Mouse (Mus musculus) myocyte (in vitro differentiated cells): ENCODE results near the gene Ank2. TPM values are rescaled to one million over a fixed set of nuclear protein-coding genes. Genes with fewer than 3 reads are reported as not detected.

Experiments used
- H3K27me3 ChIP-seq: one replicate; pipeline ENCODE4 v1.6.1; 2011; ENCODE audit not compliant: control insufficient read depth, insufficient read depth, insufficient read length
- H3K36me3 ChIP-seq: one replicate; pipeline ENCODE4 v1.6.1; 2011; ENCODE audit not compliant: control insufficient read depth, insufficient read depth
- H3K4me2 ChIP-seq: one replicate; pipeline ENCODE4 v1.6.1; 2011; ENCODE audit warnings: low read depth, control low read depth
- H3K4me3 ChIP-seq: one replicate; pipeline ENCODE4 v1.5.1; 2011; ENCODE audit warnings: mild to moderate bottlenecking, control low read depth, moderate library complexity
- H3K79me2 ChIP-seq: one replicate; pipeline ENCODE4 v1.6.1; 2011; ENCODE audit not compliant: control insufficient read depth, insufficient read depth
- H3ac ChIP-seq: one replicate; pipeline ENCODE4 v1.6.1; 2011; ENCODE audit not compliant: control insufficient read depth, insufficient read length
- CEBPB ChIP-seq: IDR thresholded peaks from 2 replicates; pipeline ENCODE4 v1.6.1; 2011; ENCODE audit warnings: mild to moderate bottlenecking, moderate library complexity; ENCODE audit not compliant: poor library complexity, insufficient read depth, severe bottlenecking
- E2F4 ChIP-seq: IDR thresholded peaks from one replicate; pipeline ENCODE4 v1.6.1; 2011; ENCODE audit warnings: mild to moderate bottlenecking, control low read depth, moderate library complexity; ENCODE audit not compliant: insufficient read depth
- MAX ChIP-seq: IDR thresholded peaks from one replicate; pipeline ENCODE4 v1.6.1; 2011; ENCODE audit warnings: low read depth, mild to moderate bottlenecking, control low read depth
- MYOD1 ChIP-seq, 3 experiments: IDR thresholded peaks; one replicate each; pipeline ENCODE4 v1.6.1; 2011; ENCODE audit warnings: control low read depth in 2 of 3, low read depth in 2 of 3, mild to moderate bottlenecking in 2 of 3, moderate library complexity in 1 of 3; ENCODE audit not compliant: insufficient read length in 2 of 3, control insufficient read depth in 1 of 3
- MYOG ChIP-seq, 3 experiments: IDR thresholded peaks; one replicate each; pipeline ENCODE4 v1.6.1; 2011; ENCODE audit warnings: control low read depth in 2 of 3, low read depth in 2 of 3, mild to moderate bottlenecking in 2 of 3; ENCODE audit not compliant: insufficient read length in 2 of 3, control insufficient read depth in 1 of 3, insufficient read depth in 1 of 3
- POLR2A ChIP-seq: IDR thresholded peaks from one replicate; pipeline ENCODE4 v1.6.1; 2011; ENCODE audit warnings: low read depth, mild to moderate bottlenecking, control low read depth, moderate library complexity; ENCODE audit not compliant: insufficient read length
- POLR2AphosphoS2 ChIP-seq: IDR thresholded peaks from one replicate; pipeline ENCODE4 v1.6.1; 2011; ENCODE audit warnings: low read depth, control low read depth; ENCODE audit not compliant: insufficient read length
- REST ChIP-seq: IDR thresholded peaks from one replicate; pipeline ENCODE4 v1.6.1; 2011; ENCODE audit warnings: mild to moderate bottlenecking, control low read depth, moderate library complexity; ENCODE audit not compliant: insufficient read depth, insufficient read length
- SRF ChIP-seq: IDR thresholded peaks from one replicate; pipeline ENCODE4 v1.6.1; 2011; ENCODE audit warnings: low read depth; ENCODE audit not compliant: control insufficient read depth, insufficient read length
- TCF12 ChIP-seq: IDR thresholded peaks from one replicate; pipeline ENCODE4 v1.6.1; 2011; ENCODE audit warnings: mild to moderate bottlenecking, control low read depth; ENCODE audit not compliant: poor library complexity, insufficient read depth, severe bottlenecking
- TCF3 ChIP-seq: IDR thresholded peaks from one replicate; pipeline ENCODE4 v1.6.1; 2011; ENCODE audit warnings: low read depth, control low read depth; ENCODE audit not compliant: insufficient read length
- USF1 ChIP-seq: IDR thresholded peaks from one replicate; pipeline ENCODE4 v1.6.1; 2011; ENCODE audit warnings: low read depth, mild to moderate bottlenecking, control low read depth, moderate library complexity
- polyA plus RNA-seq: library from polyadenylated mRNA; unstranded; fragments of >200 nt; fragmentation: generic; extraction: Trizol; gene quantifications from one replicate; pipeline ENCODE4 v1.2.1, GENCODE M21; 2012; ENCODE audit warnings: missing spikeins

Gene Ank2
- polyA plus RNA-seq, 1 experiment, result 20.2 TPM

DNA sequence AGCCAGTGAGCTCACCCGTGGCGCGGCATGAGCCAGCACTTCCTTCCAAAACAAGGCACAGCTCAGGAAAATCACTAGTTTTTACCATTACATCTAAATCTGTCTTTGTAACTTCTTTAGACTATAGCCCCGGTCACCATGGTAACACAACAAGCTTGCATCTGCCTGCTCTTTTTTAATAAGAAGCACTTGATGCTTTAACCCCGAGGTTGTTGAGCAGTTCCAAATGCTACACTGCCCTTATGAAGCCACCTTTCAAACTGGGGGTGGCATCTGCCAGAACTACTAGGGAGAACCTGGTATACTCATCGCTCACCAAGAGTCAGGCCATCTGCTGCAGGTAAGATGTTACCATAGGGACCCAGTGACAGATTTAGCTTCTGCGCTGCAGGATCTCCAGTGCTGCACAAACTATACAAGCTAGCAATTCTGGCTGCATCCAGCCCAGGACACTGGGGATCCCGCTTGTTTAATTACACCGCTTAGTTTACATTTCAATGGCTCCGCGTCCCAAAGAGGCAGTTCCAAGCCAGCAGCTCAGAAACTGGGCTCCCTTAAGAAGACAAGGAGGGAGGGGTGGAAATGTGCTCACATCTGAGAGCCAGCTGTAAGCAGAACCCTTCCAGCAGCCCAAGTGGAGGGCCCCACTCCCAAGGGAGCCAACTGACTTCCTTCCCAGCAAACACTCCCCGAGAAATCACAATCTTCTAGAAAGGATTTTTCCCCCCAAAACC, 501.0 kb downstream of the Ank2 start:
- Histone ChIP-seq H3K27me3 (no peaks in the 10 kb centered on the region), H3K4me2 (no peak overlapping the region), H3K4me3 (no peak overlapping the region), H3ac (no peak overlapping the region), H3K79me2 (no peaks in the 10 kb centered on the region), H3K36me3 (no peaks in the 10 kb centered on the region)
- TF ChIP-seq MYOD1 (IDR thresholded peaks at IDR 0.05; ENCODE audit: control insufficient read depth in 1 of 3, insufficient read length in 2 of 3, low read depth in 2 of 3) (no peak), USF1 (no peak), POLR2A (no peak), TCF12 (no peak), REST (no peak), E2F4 (no peak), TCF3 (no peak), MAX (no peak), SRF (no peak), POLR2AphosphoS2 (no peak), MYOG (IDR thresholded peaks at IDR 0.05; ENCODE audit: control insufficient read depth in 1 of 3, insufficient read depth in 1 of 3, insufficient read length in 2 of 3, low read depth in 2 of 3) (no peak), CEBPB (no peak)

DNA sequence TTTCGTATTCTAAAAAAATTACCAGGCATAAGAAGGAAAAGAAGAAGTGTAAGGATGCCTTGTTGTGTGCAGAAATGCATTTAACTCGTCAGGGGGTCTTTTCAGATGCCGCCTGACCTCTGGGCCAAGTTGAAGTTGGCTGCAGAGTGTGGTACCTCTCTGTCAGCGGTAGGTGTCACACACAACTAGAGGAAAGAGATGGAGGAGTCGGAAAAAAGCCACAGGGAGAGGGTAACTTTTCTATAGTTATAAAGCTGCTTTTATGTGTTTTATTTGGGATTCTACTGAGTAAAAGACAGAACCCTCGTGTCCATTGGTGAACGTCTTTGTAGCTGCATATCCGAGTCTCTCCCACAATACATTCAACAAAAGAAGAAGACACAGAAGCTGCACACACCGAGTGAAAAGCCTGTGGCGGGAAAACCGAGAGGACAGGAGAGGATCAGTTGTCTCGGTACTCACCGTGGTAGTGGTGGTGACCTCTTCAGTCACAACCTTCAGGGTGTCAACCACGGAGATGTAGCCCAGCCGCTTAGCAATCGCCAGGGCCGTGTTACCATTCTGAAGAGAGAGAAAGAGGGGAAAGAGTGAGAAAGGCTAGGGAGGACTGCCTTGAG, 501.7 kb downstream of the Ank2 start:
- Histone ChIP-seq H3K79me2 (no peaks in the 10 kb centered on the region), H3K36me3 (no peaks in the 10 kb centered on the region), H3K4me3 (no peak overlapping the region), H3K27me3 (no peaks in the 10 kb centered on the region), H3K4me2 (no peak overlapping the region), H3ac (no peak overlapping the region)
- TF ChIP-seq USF1 (no peak), MAX (no peak), REST (no peak), TCF3 (no peak), SRF (no peak), POLR2AphosphoS2 (no peak), MYOG (IDR thresholded peaks at IDR 0.05; ENCODE audit: control insufficient read depth in 1 of 3, insufficient read depth in 1 of 3, insufficient read length in 2 of 3, low read depth in 2 of 3) (no peak), POLR2A (no peak), E2F4 (no peak), TCF12 (no peak), MYOD1 (IDR thresholded peaks at IDR 0.05; ENCODE audit: control insufficient read depth in 1 of 3, insufficient read length in 2 of 3, low read depth in 2 of 3) (no peak), CEBPB (no peak)

DNA sequence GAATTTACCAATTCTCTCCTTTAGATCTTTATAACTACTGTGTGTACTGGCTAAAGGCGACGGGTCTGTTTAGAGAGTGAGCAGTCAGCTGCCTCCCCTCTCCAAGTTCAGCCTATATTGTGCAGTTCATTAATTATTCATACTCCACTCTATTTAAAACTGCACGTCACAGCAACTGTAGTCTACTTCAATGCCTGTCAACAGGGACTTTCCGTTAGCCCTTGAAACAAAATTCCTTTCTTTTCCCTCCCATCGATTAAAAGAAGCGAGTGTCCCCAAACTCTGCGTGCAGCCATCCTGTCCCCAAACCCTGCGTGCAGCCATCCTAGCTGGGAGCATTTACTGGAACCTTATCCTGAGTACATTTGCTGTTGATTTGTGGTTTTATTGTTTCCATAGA, 502.4 kb downstream of the Ank2 start:
- H3K4me3 ChIP-seq, result no peak overlapping the region
- H3K27me3 ChIP-seq, result no peaks in the 10 kb centered on the region
- H3K79me2 ChIP-seq, result no peaks in the 10 kb centered on the region
- no peak for TF ChIP-seq POLR2AphosphoS2
- TF ChIP-seq REST, result no peak
- no peak overlapping the region for H3ac ChIP-seq
- no peak overlapping the region for H3K4me2 ChIP-seq
- H3K36me3 ChIP-seq, result no peaks in the 10 kb centered on the region

- Histone ChIP-seq H3ac (no peak overlapping the region), H3K79me2 (no peaks in the 10 kb centered on the region), H3K27me3 (no peaks in the 10 kb centered on the region), H3K4me2 (no peak overlapping the region), H3K36me3 (no peaks in the 10 kb centered on the region), H3K4me3 (no peak overlapping the region)
- TF ChIP-seq CEBPB (no peak), TCF12 (no peak), REST (no peak), MYOD1 (IDR thresholded peaks at IDR 0.05; ENCODE audit: control insufficient read depth in 1 of 3, insufficient read length in 2 of 3, low read depth in 2 of 3) (no peak), MYOG (IDR thresholded peaks at IDR 0.05; ENCODE audit: control insufficient read depth in 1 of 3, insufficient read depth in 1 of 3, insufficient read length in 2 of 3, low read depth in 2 of 3) (no peak)
Measured at GRCm38 (mm10) chr3:126995970-126996369, 503.2 kb downstream of the Ank2 start.

- Histone ChIP-seq H3K27me3 (no peaks in the 10 kb centered on the region), H3K4me2 (no peak overlapping the region), H3K4me3 (no peak overlapping the region), H3K36me3 (no peaks in the 10 kb centered on the region), H3K79me2 (no peaks in the 10 kb centered on the region), H3ac (no peak overlapping the region)
- TF ChIP-seq USF1 (no peak), MYOG (IDR thresholded peaks at IDR 0.05; ENCODE audit: control insufficient read depth in 1 of 3, insufficient read depth in 1 of 3, insufficient read length in 2 of 3, low read depth in 2 of 3) (no peak), E2F4 (no peak), CEBPB (no peak), MYOD1 (IDR thresholded peaks at IDR 0.05; ENCODE audit: control insufficient read depth in 1 of 3, insufficient read length in 2 of 3, low read depth in 2 of 3) (no peak), TCF12 (no peak)
Measured at GRCm38 (mm10) chr3:126994149-126994548, 505.0 kb downstream of the Ank2 start.
